ENCODE assay signal across 24 mouse cellular contexts in the genomic region with DNA sequence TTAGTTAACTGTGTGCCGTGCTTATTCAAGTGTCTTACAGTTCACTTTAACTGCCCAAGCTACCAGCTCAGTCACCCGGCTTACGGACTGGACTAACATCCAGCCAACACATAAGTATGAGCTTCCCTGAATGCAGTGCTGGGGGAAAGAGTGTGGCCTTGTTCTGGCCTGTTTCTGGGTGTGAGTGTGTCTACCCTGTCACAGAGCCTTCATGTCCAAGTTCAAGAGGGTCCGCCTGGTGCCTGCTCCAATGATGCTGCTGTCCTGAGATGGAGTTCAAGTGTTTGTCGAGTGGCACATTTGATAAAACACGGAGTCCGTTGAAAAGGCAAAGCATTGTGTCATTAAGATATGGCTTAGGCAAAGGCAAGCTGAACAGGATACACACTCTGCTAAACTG.
DNase-seq lines count a peak whose midpoint lies in the region; ATAC-seq lines count a peak whose summit lies in the region.
"Had no signal": no experiment of that assay in that cellular context is flagged by ENCODE, and none has a peak within 500 bp of the region (broad histone marks: within the 10 kb centered on the region; RNA-seq: fewer than 3 reads in every experiment).

No protein-coding gene starts in this region.

- no peaks in the 10 kb centered on the region for H3K27me3 ChIP-seq in embryonic facial prominence, embryonic 12.5 days
- H3K27me3 ChIP-seq in embryonic facial prominence, embryonic 10.5 days (replicated peaks; ENCODE audit: low read depth, poor library complexity, severe bottlenecking): no peaks in the 10 kb centered on the region
- H3K27me3 ChIP-seq in heart, embryonic 10.5 days (ENCODE audit: insufficient read depth, poor library complexity, severe bottlenecking): peaks cover 76% of the 10 kb centered on the region
- H3K27me3 ChIP-seq in heart, embryonic 15.5 days: peaks cover 72% of the 10 kb centered on the region
- H3K27me3 ChIP-seq in heart, embryonic 11.5 days (ENCODE audit: control insufficient read depth, insufficient read depth, low read length): peaks cover 57% of the 10 kb centered on the region
- H3K27me3 ChIP-seq in embryonic facial prominence, embryonic 13.5 days: no peaks in the 10 kb centered on the region
- H3K27me3 ChIP-seq: forebrain, embryonic 13.5 days; forebrain, embryonic 15.5 days; Patski had no signal

- no peaks in the 10 kb centered on the region for H3K9me3 ChIP-seq in embryonic facial prominence, embryonic 12.5 days
- H3K9me3 ChIP-seq in embryonic facial prominence, embryonic 10.5 days: no peaks in the 10 kb centered on the region
- no peaks in the 10 kb centered on the region for H3K9me3 ChIP-seq in heart, embryonic 10.5 days
- no peaks in the 10 kb centered on the region for H3K9me3 ChIP-seq in heart, embryonic 15.5 days (replicated peaks)
- no peaks in the 10 kb centered on the region for H3K9me3 ChIP-seq in heart, embryonic 11.5 days (replicated peaks; ENCODE audit: control insufficient read depth, low read length)
- no peaks in the 10 kb centered on the region for H3K9me3 ChIP-seq in embryonic facial prominence, embryonic 13.5 days
- H3K9me3 ChIP-seq: forebrain, embryonic 13.5 days; forebrain, embryonic 15.5 days had no signal

- no peak overlapping the region for H3K4me2 ChIP-seq in embryonic facial prominence, embryonic 12.5 days (replicated peaks)
- H3K4me2 ChIP-seq in heart, embryonic 15.5 days: no peak overlapping the region
- H3K4me2 ChIP-seq in heart, embryonic 11.5 days: no peak overlapping the region
- H3K4me2 ChIP-seq in embryonic facial prominence, embryonic 13.5 days: peak overlapping the region; percentile 40; the same call in 1 of the 2 replicates
- H3K4me2 ChIP-seq: forebrain, embryonic 13.5 days; forebrain, embryonic 15.5 days had no signal

- H3K4me3 ChIP-seq in embryonic facial prominence, embryonic 12.5 days: no peak overlapping the region
- H3K4me3 ChIP-seq in embryonic facial prominence, embryonic 10.5 days: no peak overlapping the region
- H3K4me3 ChIP-seq in heart, embryonic 10.5 days: no peak overlapping the region
- no peak overlapping the region for H3K4me3 ChIP-seq in heart, embryonic 15.5 days
- H3K4me3 ChIP-seq in heart, embryonic 11.5 days (ENCODE audit: low read depth, low read length): no peak overlapping the region
- H3K4me3 ChIP-seq in embryonic facial prominence, embryonic 13.5 days: no peak overlapping the region
- H3K4me3 ChIP-seq: forebrain, embryonic 13.5 days; forebrain, embryonic 15.5 days had no signal

- no peak for DNase-seq in embryonic facial prominence, embryonic 10.5 days (ENCODE audit: low spot score)
- DNase-seq in heart, embryonic 10.5 days (ENCODE audit: low spot score): peak; percentile 79
- no peak for DNase-seq in heart, postnatal 10 days
- DNase-seq: adrenal gland, postnatal 10 days; adrenal gland, postnatal 25 days; B cell, adult 2 months; cerebellum, adult 11 months; cerebellum, adult 18-20 months; cerebellum, adult 8-10 months; cerebellum, adult 9-11 months; cerebellum, postnatal 14 days; cerebellum, postnatal 36 days; embryo, embryonic 11 days; forebrain, postnatal 0 days had no signal

- peaks cover 6% of the 10 kb centered on the region for H3K4me1 ChIP-seq in embryonic facial prominence, embryonic 12.5 days
- peaks cover 12% of the 10 kb centered on the region; the same call in 1 of the 2 replicates for H3K4me1 ChIP-seq in embryonic facial prominence, embryonic 10.5 days
- no peaks in the 10 kb centered on the region for H3K4me1 ChIP-seq in heart, embryonic 10.5 days
- no peaks in the 10 kb centered on the region for H3K4me1 ChIP-seq in heart, embryonic 15.5 days (replicated peaks)
- 0 out of 2 replicates have a peak, but pooled peaks cover 4% of the 10 kb centered on the region for H3K4me1 ChIP-seq in heart, embryonic 11.5 days (ENCODE audit: control insufficient read depth, insufficient read depth, low read length)
- peaks cover 15% of the 10 kb centered on the region for H3K4me1 ChIP-seq in embryonic facial prominence, embryonic 13.5 days

- H3K27ac ChIP-seq in embryonic facial prominence, embryonic 12.5 days: no peak overlapping the region
- no peak overlapping the region for H3K27ac ChIP-seq in embryonic facial prominence, embryonic 10.5 days (replicated peaks)
- no peak overlapping the region for H3K27ac ChIP-seq in heart, embryonic 10.5 days
- H3K27ac ChIP-seq in heart, embryonic 15.5 days: no peak overlapping the region
- no peak overlapping the region for H3K27ac ChIP-seq in heart, embryonic 11.5 days (ENCODE audit: low read depth, low read length)
- H3K27ac ChIP-seq in embryonic facial prominence, embryonic 13.5 days: no peak overlapping the region; the same call in 1 of the 2 replicates
- H3K27ac ChIP-seq: forebrain, embryonic 13.5 days; forebrain, embryonic 15.5 days had no signal

- WGBS in embryonic facial prominence, embryonic 12.5 days: 84% methylated on average over 7 of the region's 7 CpGs
- WGBS in embryonic facial prominence, embryonic 10.5 days: 86% methylated on average over 7 of the region's 7 CpGs
- 55% methylated on average over 7 of the region's 7 CpGs for WGBS in heart, embryonic 10.5 days
- 43% methylated on average over 7 of the region's 7 CpGs for WGBS in heart, embryonic 15.5 days
- WGBS in heart, embryonic 11.5 days (ENCODE audit: insufficient replicate concordance): 53% methylated on average over 7 of the region's 7 CpGs
- WGBS in embryonic facial prominence, embryonic 13.5 days: 67% methylated on average over 7 of the region's 7 CpGs

- H3K9ac ChIP-seq in embryonic facial prominence, embryonic 12.5 days: no peak overlapping the region
- no peak overlapping the region for H3K9ac ChIP-seq in heart, embryonic 15.5 days
- H3K9ac ChIP-seq in heart, embryonic 11.5 days (ENCODE audit: low read depth, low read length): no peak overlapping the region
- no peak overlapping the region for H3K9ac ChIP-seq in embryonic facial prominence, embryonic 13.5 days
- H3K9ac ChIP-seq: forebrain, embryonic 13.5 days; forebrain, embryonic 15.5 days; forebrain, postnatal 0 days had no signal

- 0 out of 2 replicates have a peak, but pooled peaks have one; percentile 15 for ATAC-seq in embryonic facial prominence, embryonic 12.5 days (ENCODE audit: insufficient number of reproducible peaks, insufficient read depth, low FRiP score, low TSS enrichment)
- ATAC-seq in heart, embryonic 15.5 days (replicated peaks; ENCODE audit: insufficient number of reproducible peaks, insufficient read depth, low FRiP score, low read depth): 0 out of 2 replicates have a peak, but pooled peaks have one; percentile 35
- no peak for ATAC-seq in heart, embryonic 11.5 days (replicated peaks; ENCODE audit: insufficient number of reproducible peaks, low FRiP score, low TSS enrichment)
- no peak for ATAC-seq in embryonic facial prominence, embryonic 13.5 days (ENCODE audit: insufficient number of reproducible peaks, insufficient read depth, low FRiP score, low TSS enrichment, low read depth)
- ATAC-seq: activated CD4-positive, CD25-positive, alpha-beta regulatory T cell, adult 4 months; CD4-positive, CD25-positive, alpha-beta regulatory T cell, adult 4 months; forebrain, embryonic 13.5 days; forebrain, embryonic 15.5 days; forebrain, postnatal 0 days; Patski had no signal

- no peaks in the 10 kb centered on the region for H3K36me3 ChIP-seq in embryonic facial prominence, embryonic 12.5 days
- H3K36me3 ChIP-seq in embryonic facial prominence, embryonic 10.5 days (replicated peaks): no peaks in the 10 kb centered on the region
- no peaks in the 10 kb centered on the region for H3K36me3 ChIP-seq in heart, embryonic 10.5 days
- H3K36me3 ChIP-seq in heart, embryonic 15.5 days: no peaks in the 10 kb centered on the region
- no peaks in the 10 kb centered on the region for H3K36me3 ChIP-seq in heart, embryonic 11.5 days (ENCODE audit: control insufficient read depth, insufficient read depth, low read length)
- no peaks in the 10 kb centered on the region for H3K36me3 ChIP-seq in embryonic facial prominence, embryonic 13.5 days
- H3K36me3 ChIP-seq: forebrain, embryonic 15.5 days; G1E had no signal

- intact Hi-C loops in heart, postnatal 10 days (cut with DNase I): no loop called here

Comparison
In these comparisons a context has a peak if more than half of its experiments do, and no peak if none do; other contexts are left out.
1. ATAC-seq: peak in embryonic facial prominence, embryonic 12.5 days (single experiment) and heart, embryonic 15.5 days (single experiment); none in heart, embryonic 11.5 days (single experiment) and embryonic facial prominence, embryonic 13.5 days (single experiment).